Mouse (Mus musculus): ENCODE measurements around the gene Avpi1.
"Not testable (repeated sequence)": the region's sequence is repeated elsewhere in the genome, so short reads cannot be mapped to it uniquely, and the experiment has no call there.

Gene Avpi1

GRCm38 (mm10) chr19:42090637-42091141 is 38.2 kb downstream of the Avpi1 start:
- no peak for DNase-seq

DNA sequence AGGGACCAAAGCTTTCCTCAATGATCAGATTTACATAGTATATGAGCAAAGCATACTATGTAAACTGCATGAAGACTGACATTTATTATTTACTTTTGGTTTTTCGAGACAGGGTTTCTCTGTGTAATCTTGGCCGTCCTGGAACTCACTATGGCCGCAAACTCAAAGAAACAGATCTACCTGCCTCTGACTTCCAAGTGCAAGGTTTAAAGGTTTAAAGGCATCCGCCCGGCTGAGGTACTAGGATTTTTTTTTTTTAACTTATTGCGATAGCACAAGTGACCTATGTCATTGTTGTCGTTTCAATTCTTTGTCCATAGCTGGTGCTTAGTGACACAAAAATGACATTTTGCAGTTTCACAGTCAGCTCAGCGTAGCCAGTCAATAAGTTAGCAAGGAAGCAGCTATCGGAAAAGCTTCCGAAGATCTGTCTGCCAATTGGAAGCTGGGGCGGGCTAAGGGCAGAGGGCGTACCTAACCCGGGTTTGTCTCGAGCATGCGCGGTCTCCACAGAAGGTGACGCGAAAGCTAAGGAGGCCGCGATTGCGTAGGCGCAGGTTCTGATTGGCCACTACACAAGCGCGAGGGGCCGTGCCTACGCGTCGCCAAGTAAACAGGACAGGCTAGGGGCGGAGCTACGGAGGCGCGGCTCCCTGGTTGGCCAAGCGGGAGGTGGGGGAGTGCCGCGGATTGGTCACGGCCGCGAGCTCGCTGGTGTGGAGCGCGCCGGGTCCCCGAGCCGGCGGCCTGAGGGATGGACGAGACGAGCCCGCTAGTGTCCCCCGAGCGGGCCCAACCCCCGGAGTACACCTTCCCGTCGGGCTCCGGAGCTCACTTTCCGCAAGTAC is 38.9 kb downstream of the Avpi1 start, which contains the start of gene Pi4k2a:
Gene Pi4k2a (plus strand): TSS at position 723 of the 848 bp plus-strand sequence.
- DNase-seq, result peak; percentile 100

DNA sequence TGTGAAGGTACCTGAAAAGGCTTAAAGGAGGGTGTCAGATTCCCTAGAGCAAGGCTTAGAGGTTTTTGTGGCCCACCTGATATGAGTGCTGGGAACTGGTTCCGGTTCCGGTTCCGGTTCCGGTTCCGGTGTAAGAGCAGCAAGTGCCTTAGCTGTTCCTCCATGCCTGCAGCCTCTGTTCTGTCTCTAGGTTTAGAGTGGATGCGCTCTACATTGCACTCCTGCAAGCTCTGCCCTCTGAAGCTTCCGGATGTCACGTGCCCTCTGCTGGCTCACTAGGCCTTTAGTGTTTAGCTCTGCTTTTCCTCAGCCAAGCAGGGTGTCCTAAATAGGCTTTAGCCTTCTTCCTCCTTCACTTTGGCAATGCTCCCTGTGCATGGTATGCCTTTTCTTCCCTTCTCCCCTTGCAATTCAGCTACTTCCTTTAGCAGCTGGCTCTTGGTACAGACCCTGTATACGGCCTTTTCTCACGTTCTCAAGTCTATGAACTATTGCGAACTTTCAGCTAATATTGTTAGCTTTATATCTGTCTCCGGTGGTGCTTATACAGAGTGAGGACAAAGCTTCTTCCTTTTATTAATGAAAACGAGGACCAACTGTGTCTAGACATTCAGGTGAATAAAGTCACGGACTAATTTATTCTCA is 39.6 kb downstream of the Avpi1 start:
- peak; percentile 69 for DNase-seq

DNA sequence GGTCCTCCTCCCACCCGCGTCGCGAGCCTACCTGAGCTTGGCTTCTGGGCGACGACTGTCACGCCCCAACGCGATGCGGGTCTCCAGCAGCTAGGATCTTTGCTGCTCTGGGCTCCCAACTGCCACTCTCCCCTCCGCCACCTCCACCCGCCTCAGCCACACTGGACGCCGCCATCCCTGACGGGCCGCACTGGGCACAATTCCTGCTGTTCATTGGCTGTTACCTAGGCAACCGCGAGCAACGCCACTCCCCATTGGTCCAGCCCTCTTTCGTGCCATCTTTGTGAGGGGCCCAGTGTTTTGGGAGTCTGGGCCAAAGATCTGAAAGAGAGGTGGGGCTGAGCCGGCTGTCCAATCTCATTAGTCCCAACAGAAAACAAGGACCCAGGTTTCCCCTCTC is 42.7 kb downstream of the Avpi1 start, which contains the start of gene Morn4:
Gene Morn4 (minus strand): TSS at position 192 of the 400 bp plus-strand sequence.
- peak; percentile 95 for DNase-seq

DNA sequence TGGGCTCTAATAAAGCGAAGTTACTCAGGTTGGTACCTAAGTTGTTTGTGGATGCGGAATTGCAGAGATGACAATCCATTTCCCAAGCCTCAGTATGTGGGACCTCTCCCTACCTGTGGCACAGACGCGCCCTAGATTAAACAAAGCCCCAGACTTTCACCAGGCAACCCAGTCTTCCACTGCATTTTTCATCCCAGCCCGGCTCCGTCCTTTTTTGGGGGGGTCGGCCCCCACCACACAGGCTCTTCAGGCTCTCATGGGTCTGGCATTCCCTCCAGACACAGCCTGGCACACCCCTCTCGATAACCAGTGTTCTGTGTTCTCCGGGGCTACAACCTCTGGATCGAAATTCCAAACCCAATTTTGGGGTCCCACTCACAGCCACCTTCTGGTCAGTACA is 43.2 kb downstream of the Avpi1 start:
- DNase-seq, result no peak

GRCm38 (mm10) chr19:42081613-42082012 is 47.2 kb downstream of the Avpi1 start:
- not testable (repeated sequence) for DNase-seq

- no peak for DNase-seq
These were observed 48.4 kb downstream of the Avpi1 start for GRCm38 (mm10) chr19:42080469-42080868.

- DNase-seq, result no peak
These were observed 48.9 kb downstream of the Avpi1 start for GRCm38 (mm10) chr19:42079950-42080349.

GRCm38 (mm10) chr19:42079006-42079405 is 49.9 kb downstream of the Avpi1 start:
- no peak for DNase-seq

- no peak for DNase-seq
These were observed 50.3 kb downstream of the Avpi1 start for GRCm38 (mm10) chr19:42078566-42078965.

GRCm38 (mm10) chr19:42075992-42076391 is 52.9 kb downstream of the Avpi1 start:
- no peak for DNase-seq

DNA sequence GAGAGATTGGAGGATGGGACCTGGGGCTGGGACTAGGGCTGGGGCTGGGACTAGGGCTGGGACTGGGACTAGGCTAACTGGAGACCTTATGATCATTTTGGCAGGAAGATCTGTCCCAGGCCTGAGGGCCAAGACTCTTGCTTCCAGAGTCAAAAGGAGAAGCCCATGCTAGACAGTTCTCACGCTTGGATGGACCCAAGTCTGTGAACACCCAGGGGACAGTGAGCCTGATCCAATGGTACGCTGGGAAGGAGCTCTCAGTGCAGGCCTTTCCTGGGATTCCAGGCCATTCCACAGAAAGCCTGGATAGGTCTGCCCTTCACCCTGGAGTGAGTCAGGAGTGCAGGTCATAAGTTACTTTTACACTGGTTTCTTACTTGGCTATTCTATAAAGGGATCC is 53.8 kb downstream of the Avpi1 start:
- no peak for DNase-seq

All from embryo, embryonic 11 days (tissue).